Mouse (Mus musculus) forebrain, embryonic 11.5 days (tissue): ENCODE measurements around the gene Enox1. TPM values are rescaled to one million over a fixed set of nuclear protein-coding genes. Genes with fewer than 3 reads are reported as not detected.

Experiments used
- ATAC-seq: fragments of 200-750 bp; cut with Nextera tagmentation; replicated peaks from 2 replicates; pipeline ENCODE4 v1.8.0; 2017; ENCODE audit warnings: moderate TSS enrichment; ENCODE audit not compliant: low FRiP score
- DNase-seq: peaks from one replicate; pipeline ENCODE4 v3.0.0-alpha.2; 2017; ENCODE audit warnings: low spot score
- H3K27ac ChIP-seq: fragments of 300-500 bp; sonication (generic); 2 replicates; pipeline ENCODE4 v1.5.1; 2014; ENCODE audit warnings: low read depth, low read length
- H3K27me3 ChIP-seq: fragments of 300-500 bp; sonication (generic); 2 replicates; pipeline ENCODE4 v1.6.1; 2014; ENCODE audit warnings: mild to moderate bottlenecking, low read length, mixed read lengths; ENCODE audit not compliant: control insufficient read depth, insufficient read depth
- H3K36me3 ChIP-seq: fragments of 300-500 bp; sonication (generic); 2 replicates; pipeline ENCODE4 v1.6.1; 2014; ENCODE audit warnings: mild to moderate bottlenecking, low read length, moderate library complexity, mixed read lengths; ENCODE audit not compliant: control insufficient read depth, insufficient read depth
- H3K4me1 ChIP-seq: fragments of 300-500 bp; sonication (generic); replicated peaks from 2 replicates; pipeline ENCODE4 v1.6.1; 2014; ENCODE audit warnings: low read length, mixed read lengths; ENCODE audit not compliant: control insufficient read depth, insufficient read depth
- H3K4me2 ChIP-seq: fragments of 300-500 bp; sonication (generic); 2 replicates; pipeline ENCODE4 v1.6.1; 2014; ENCODE audit warnings: low read depth, mild to moderate bottlenecking, low read length, moderate library complexity, mixed read lengths; ENCODE audit not compliant: severe bottlenecking
- H3K4me3 ChIP-seq: fragments of 300-500 bp; sonication (generic); 2 replicates; pipeline ENCODE4 v1.5.1; 2014; ENCODE audit warnings: low read depth, low read length
- H3K9ac ChIP-seq: fragments of 300-500 bp; sonication (generic); 2 replicates; pipeline ENCODE4 v1.6.1; 2014; ENCODE audit warnings: low read length
- H3K9me3 ChIP-seq: fragments of 300-500 bp; sonication (generic); 2 replicates; pipeline ENCODE4 v1.6.1; 2016; ENCODE audit warnings: low read length, mixed read lengths; ENCODE audit not compliant: control insufficient read depth
- WGBS: fragments of 180-500 bp; shearing (Covaris S2); extraction: QIAGEN DNeasy Blood & Tissue Kit; methylation state at CpG from one replicate; pipeline ENCODE4 v1.1.7; 2014; 5-methylcytosine and 5-hydroxymethylcytosine counted together
- polyA plus RNA-seq: library from polyadenylated mRNA; unstranded; fragments of >200 nt; fragmentation: Nextera tagmentation; extraction: Ambion mirVana; gene quantifications from 2 replicates; pipeline ENCODE4 v1.2.1, GENCODE M21; 2014

The Enox1 gene
- polyA plus RNA-seq, 1 experiment from 2014 or later, result 22.6 TPM

- DNase-seq (no peak), ATAC-seq (no peak)
- no peaks in the 10 kb centered on the region for H3K4me1 ChIP-seq
- no peaks in the 10 kb centered on the region for H3K9me3 ChIP-seq
- H3K27me3 ChIP-seq, result no peaks in the 10 kb centered on the region
- no peak overlapping the region for H3K4me3 ChIP-seq
- no peak overlapping the region for H3K4me2 ChIP-seq
- H3K36me3 ChIP-seq, result no peaks in the 10 kb centered on the region
- WGBS, result 80% methylated on average over 3 of the region's 3 CpGs
- H3K9ac ChIP-seq, result no peak overlapping the region
- no peak overlapping the region for H3K27ac ChIP-seq
These were observed 98.6 kb downstream of the Enox1 start for GRCm38 (mm10) chr14:77255201-77255600.

GRCm38 (mm10) chr14:77255711-77256110, 99.1 kb downstream of the Enox1 start:
- no peaks in the 10 kb centered on the region for H3K4me1 ChIP-seq
- no peak overlapping the region for H3K4me2 ChIP-seq
- no peak overlapping the region for H3K4me3 ChIP-seq
- no peaks in the 10 kb centered on the region for H3K36me3 ChIP-seq
- DNase-seq (no peak), ATAC-seq (no peak)
- 94% methylated on average over 6 of the region's 6 CpGs for WGBS
- H3K9me3 ChIP-seq, result no peaks in the 10 kb centered on the region
- H3K27ac ChIP-seq, result no peak overlapping the region
- H3K27me3 ChIP-seq, result no peaks in the 10 kb centered on the region
- no peak overlapping the region for H3K9ac ChIP-seq

- ATAC-seq (no peak), DNase-seq (no peak)
- no peak overlapping the region for H3K4me2 ChIP-seq
- H3K4me1 ChIP-seq, result no peaks in the 10 kb centered on the region
- 88% methylated on average over 2 of the region's 2 CpGs for WGBS
- no peak overlapping the region for H3K9ac ChIP-seq
- no peaks in the 10 kb centered on the region for H3K27me3 ChIP-seq
- H3K4me3 ChIP-seq, result no peak overlapping the region
- no peaks in the 10 kb centered on the region for H3K9me3 ChIP-seq
- H3K36me3 ChIP-seq, result no peaks in the 10 kb centered on the region
- no peak overlapping the region for H3K27ac ChIP-seq
These were observed 100.4 kb downstream of the Enox1 start for GRCm38 (mm10) chr14:77256943-77257342.

- Histone ChIP-seq H3K36me3 (no peaks in the 10 kb centered on the region), H3K4me2 (no peak overlapping the region), H3K27ac (no peak overlapping the region), H3K4me3 (no peak overlapping the region), H3K9me3 (no peaks in the 10 kb centered on the region), H3K9ac (no peak overlapping the region), H3K27me3 (no peaks in the 10 kb centered on the region), H3K4me1 (no peaks in the 10 kb centered on the region)
- DNase-seq (no peak), ATAC-seq (no peak)
- WGBS, result 79% methylated on average over 1 of the region's 1 CpGs
These were observed 100.9 kb downstream of the Enox1 start for GRCm38 (mm10) chr14:77257461-77257860.

- no peak overlapping the region for H3K9ac ChIP-seq
- 66% methylated on average over 4 of the region's 4 CpGs for WGBS
- DNase-seq, result no peak
- ATAC-seq, result no peak
- no peaks in the 10 kb centered on the region for H3K27me3 ChIP-seq
- no peaks in the 10 kb centered on the region for H3K4me1 ChIP-seq
- H3K27ac ChIP-seq, result no peak overlapping the region
- H3K9me3 ChIP-seq, result no peaks in the 10 kb centered on the region
- no peak overlapping the region for H3K4me2 ChIP-seq
- H3K36me3 ChIP-seq, result no peaks in the 10 kb centered on the region
- H3K4me3 ChIP-seq, result no peak overlapping the region
These were observed 101.6 kb downstream of the Enox1 start for GRCm38 (mm10) chr14:77258186-77258585.

- 91% methylated on average over 5 of the region's 5 CpGs for WGBS
- DNase-seq (no peak), ATAC-seq (no peak)
- no peaks in the 10 kb centered on the region for H3K27me3 ChIP-seq
- no peak overlapping the region for H3K9ac ChIP-seq
- no peaks in the 10 kb centered on the region for H3K9me3 ChIP-seq
- no peak overlapping the region for H3K4me3 ChIP-seq
- H3K4me2 ChIP-seq, result no peak overlapping the region
- H3K36me3 ChIP-seq, result no peaks in the 10 kb centered on the region
- no peak overlapping the region for H3K27ac ChIP-seq
- no peaks in the 10 kb centered on the region for H3K4me1 ChIP-seq
These were observed 103.1 kb downstream of the Enox1 start for GRCm38 (mm10) chr14:77259686-77260085.

- Histone ChIP-seq H3K27me3 (no peaks in the 10 kb centered on the region), H3K27ac (no peak overlapping the region), H3K4me1 (no peaks in the 10 kb centered on the region), H3K4me2 (no peak overlapping the region), H3K9ac (no peak overlapping the region), H3K4me3 (no peak overlapping the region), H3K36me3 (no peaks in the 10 kb centered on the region), H3K9me3 (no peaks in the 10 kb centered on the region)
- ATAC-seq (no peak), DNase-seq (no peak)
- WGBS, result 80% methylated on average over 4 of the region's 4 CpGs
These were observed 103.5 kb downstream of the Enox1 start for GRCm38 (mm10) chr14:77260107-77260506.

- Histone ChIP-seq H3K4me1 (peaks cover 2% of the 10 kb centered on the region; the same call in 1 of the 2 replicates), H3K27me3 (no peaks in the 10 kb centered on the region), H3K9me3 (no peaks in the 10 kb centered on the region), H3K36me3 (no peaks in the 10 kb centered on the region), H3K9ac (no peak overlapping the region), H3K27ac (no peak overlapping the region), H3K4me2 (no peak overlapping the region), H3K4me3 (no peak overlapping the region)
- WGBS, result 56% methylated on average over 17 of the region's 17 CpGs
- ATAC-seq, result no peak
- DNase-seq, result no peak
These were observed 110.5 kb downstream of the Enox1 start for GRCm38 (mm10) chr14:77266805-77267771.
